ENCODE assay signal across 22 mouse cellular contexts in genomic region chr15:86477032-86477431, GRCm38 (mm10).
A peak's percentile ranks its signal among the peaks of the same experiment; 100 is the strongest.
DNase-seq lines count a peak whose midpoint lies in the region; ATAC-seq lines count a peak whose summit lies in the region.
"Had no signal": no experiment of that assay in that cellular context is flagged by ENCODE, and none has a peak within 500 bp of the region (broad histone marks: within the 10 kb centered on the region; RNA-seq: fewer than 3 reads in every experiment).

No protein-coding gene starts in this region.

- ATAC-seq in forebrain, embryonic 13.5 days: no peak
- no peak for ATAC-seq in forebrain, embryonic 11.5 days (replicated peaks; ENCODE audit: low FRiP score)
- ATAC-seq in kidney, embryonic 14.5 days (ENCODE audit: low FRiP score, low TSS enrichment): peak; percentile 68
- peak; percentile 9; the same call in 1 of the 2 replicates for ATAC-seq in neural tube, embryonic 13.5 days (ENCODE audit: low read depth)
- no peak for ATAC-seq in heart, embryonic 12.5 days (ENCODE audit: insufficient number of reproducible peaks, low FRiP score)
- ATAC-seq: activated CD4-positive, CD25-positive, alpha-beta regulatory T cell, adult 4 months; hindbrain, postnatal 0 days had no signal

- H3K9ac ChIP-seq in forebrain, embryonic 13.5 days: no peak overlapping the region
- no peak overlapping the region for H3K9ac ChIP-seq in forebrain, embryonic 11.5 days (ENCODE audit: low read length)
- no peak overlapping the region for H3K9ac ChIP-seq in kidney, embryonic 14.5 days (ENCODE audit: low read depth, low read length)
- no peak overlapping the region for H3K9ac ChIP-seq in neural tube, embryonic 13.5 days
- no peak overlapping the region for H3K9ac ChIP-seq in heart, embryonic 12.5 days
- H3K9ac ChIP-seq: forebrain, postnatal 0 days; heart, embryonic 13.5 days had no signal

- 55% methylated on average over 6 of the region's 6 CpGs for WGBS in forebrain, embryonic 13.5 days
- 64% methylated on average over 6 of the region's 6 CpGs for WGBS in forebrain, embryonic 11.5 days
- WGBS in kidney, embryonic 14.5 days: 9% methylated on average over 6 of the region's 6 CpGs
- 18% methylated on average over 6 of the region's 6 CpGs for WGBS in neural tube, embryonic 13.5 days
- WGBS in heart, embryonic 12.5 days: 68% methylated on average over 6 of the region's 6 CpGs

- peaks cover 47% of the 10 kb centered on the region for H3K4me1 ChIP-seq in forebrain, embryonic 13.5 days
- H3K4me1 ChIP-seq in forebrain, embryonic 11.5 days (replicated peaks; ENCODE audit: control insufficient read depth, insufficient read depth, low read length): no peaks in the 10 kb centered on the region
- peaks cover 30% of the 10 kb centered on the region; the same call in 1 of the 2 replicates for H3K4me1 ChIP-seq in kidney, embryonic 14.5 days (ENCODE audit: control insufficient read depth, insufficient read depth, low read length)
- H3K4me1 ChIP-seq in neural tube, embryonic 13.5 days (replicated peaks): peaks cover 37% of the 10 kb centered on the region
- peaks cover 21% of the 10 kb centered on the region for H3K4me1 ChIP-seq in heart, embryonic 12.5 days (replicated peaks)

- H3K27me3 ChIP-seq in forebrain, embryonic 13.5 days: no peaks in the 10 kb centered on the region
- H3K27me3 ChIP-seq in forebrain, embryonic 11.5 days (ENCODE audit: control insufficient read depth, insufficient read depth, low read length): no peaks in the 10 kb centered on the region
- no peaks in the 10 kb centered on the region for H3K27me3 ChIP-seq in kidney, embryonic 14.5 days (ENCODE audit: control insufficient read depth, insufficient read depth, low read length)
- peaks cover 48% of the 10 kb centered on the region for H3K27me3 ChIP-seq in neural tube, embryonic 13.5 days
- peaks cover 59% of the 10 kb centered on the region for H3K27me3 ChIP-seq in heart, embryonic 12.5 days (replicated peaks)
- H3K27me3 ChIP-seq: megakaryocyte, embryonic 14.5 days had no signal

- no peak overlapping the region for H3K4me2 ChIP-seq in forebrain, embryonic 13.5 days
- no peak overlapping the region for H3K4me2 ChIP-seq in forebrain, embryonic 11.5 days (ENCODE audit: low read depth, low read length, severe bottlenecking)
- no peak overlapping the region for H3K4me2 ChIP-seq in kidney, embryonic 14.5 days (replicated peaks; ENCODE audit: low read depth, low read length)
- H3K4me2 ChIP-seq in neural tube, embryonic 13.5 days: no peak overlapping the region
- no peak overlapping the region for H3K4me2 ChIP-seq in heart, embryonic 12.5 days
- H3K4me2 ChIP-seq: heart, embryonic 13.5 days; liver, embryonic 11.5 days had no signal

- H3K27ac ChIP-seq in forebrain, embryonic 13.5 days: peak overlapping the region; percentile 21; the same call in 1 of the 2 replicates
- H3K27ac ChIP-seq in forebrain, embryonic 11.5 days (ENCODE audit: low read depth, low read length): no peak overlapping the region
- peak overlapping the region; percentile 11; the same call in 1 of the 2 replicates for H3K27ac ChIP-seq in kidney, embryonic 14.5 days (ENCODE audit: low read depth, low read length)
- peak overlapping the region; percentile 55 for H3K27ac ChIP-seq in neural tube, embryonic 13.5 days (replicated peaks)
- H3K27ac ChIP-seq in heart, embryonic 12.5 days (ENCODE audit: poor library complexity, severe bottlenecking): no peak overlapping the region
- H3K27ac ChIP-seq: embryonic facial prominence, embryonic 10.5 days; heart, embryonic 13.5 days; hindbrain, postnatal 0 days had no signal

- H3K9me3 ChIP-seq in forebrain, embryonic 13.5 days (replicated peaks): no peaks in the 10 kb centered on the region
- H3K9me3 ChIP-seq in forebrain, embryonic 11.5 days (ENCODE audit: control insufficient read depth, low read length): no peaks in the 10 kb centered on the region
- H3K9me3 ChIP-seq in kidney, embryonic 14.5 days (ENCODE audit: control insufficient read depth, low read length): no peaks in the 10 kb centered on the region
- H3K9me3 ChIP-seq in neural tube, embryonic 13.5 days: no peaks in the 10 kb centered on the region
- no peaks in the 10 kb centered on the region for H3K9me3 ChIP-seq in heart, embryonic 12.5 days (replicated peaks)
- H3K9me3 ChIP-seq: embryonic facial prominence, embryonic 10.5 days; G1E; heart, embryonic 13.5 days; megakaryocyte, embryonic 14.5 days had no signal

- no peak for DNase-seq in forebrain, embryonic 11.5 days (ENCODE audit: low spot score)
- DNase-seq in kidney, postnatal 14 days: no peak
- DNase-seq in forelimb bud, embryonic 11.5 days (ENCODE audit: low read depth, low spot score): peak; percentile 24
- DNase-seq: adrenal gland, postnatal 10 days; cerebellum, adult 11 months; cerebellum, postnatal 14 days; forebrain, postnatal 0 days; heart, adult 11 months; layer of hippocampus, postnatal 36 days; lung, adult 2 months; thymus, postnatal 14 days had no signal

- no peak overlapping the region for H3K4me3 ChIP-seq in forebrain, embryonic 13.5 days
- no peak overlapping the region for H3K4me3 ChIP-seq in forebrain, embryonic 11.5 days (ENCODE audit: low read depth, low read length)
- no peak overlapping the region for H3K4me3 ChIP-seq in kidney, embryonic 14.5 days (ENCODE audit: low read length)
- no peak overlapping the region for H3K4me3 ChIP-seq in neural tube, embryonic 13.5 days
- no peak overlapping the region for H3K4me3 ChIP-seq in heart, embryonic 12.5 days
- H3K4me3 ChIP-seq: embryonic facial prominence, embryonic 10.5 days; heart, embryonic 13.5 days; megakaryocyte, embryonic 14.5 days had no signal

- no peaks in the 10 kb centered on the region for H3K36me3 ChIP-seq in forebrain, embryonic 13.5 days (ENCODE audit: poor library complexity, severe bottlenecking)
- H3K36me3 ChIP-seq in forebrain, embryonic 11.5 days (ENCODE audit: control insufficient read depth, insufficient read depth, low read length): no peaks in the 10 kb centered on the region
- H3K36me3 ChIP-seq in kidney, embryonic 14.5 days (ENCODE audit: control insufficient read depth, insufficient read depth, low read length): no peaks in the 10 kb centered on the region
- H3K36me3 ChIP-seq in neural tube, embryonic 13.5 days: no peaks in the 10 kb centered on the region
- H3K36me3 ChIP-seq in heart, embryonic 12.5 days: no peaks in the 10 kb centered on the region
- H3K36me3 ChIP-seq: embryonic facial prominence, embryonic 10.5 days; heart, embryonic 13.5 days had no signal

Comparison
In these comparisons a context has a peak if more than half of its experiments do, and no peak if none do; other contexts are left out.
1. H3K27ac ChIP-seq: peak in forebrain, embryonic 13.5 days (single experiment), kidney, embryonic 14.5 days (single experiment) and neural tube, embryonic 13.5 days (single experiment); none in forebrain, embryonic 11.5 days (single experiment) and heart, embryonic 12.5 days (single experiment).
2. ATAC-seq: peak in kidney, embryonic 14.5 days (single experiment) and neural tube, embryonic 13.5 days (single experiment); none in forebrain, embryonic 13.5 days (single experiment), forebrain, embryonic 11.5 days (single experiment) and heart, embryonic 12.5 days (single experiment).